Mouse (Mus musculus): ENCODE measurements around the gene Etv6. TPM values are rescaled to one million over a fixed set of nuclear protein-coding genes. Genes with fewer than 3 reads are reported as not detected.

The Etv6 gene
- polyA plus RNA-seq, 1 experiment from 2014 or later, result 2.7 TPM

DNA sequence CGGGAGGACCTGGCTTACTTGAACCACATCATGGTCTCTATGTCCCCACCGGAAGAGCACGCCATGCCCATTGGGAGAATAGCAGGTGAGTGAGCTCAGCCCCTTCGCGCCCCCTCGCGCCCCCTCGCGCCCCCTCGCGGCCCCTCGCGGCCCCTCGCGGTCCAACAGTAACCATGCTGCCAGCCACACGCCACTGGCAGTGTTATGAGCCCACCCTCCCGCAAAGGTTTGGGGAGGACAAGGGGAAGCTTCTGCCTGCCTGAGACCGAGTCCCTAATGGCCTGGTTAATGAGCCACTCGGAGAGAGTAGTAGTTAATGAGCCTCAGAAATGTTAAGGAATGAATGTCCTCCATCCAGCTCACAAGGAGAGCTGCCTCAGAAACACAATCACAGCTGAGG lies 213.2 kb downstream of the Etv6 start:
- Histone ChIP-seq H3K4me1 (ENCODE audit: control insufficient read depth, low read depth, low read length) (no peaks in the 10 kb centered on the region), H3K27ac (ENCODE audit: low read length) (no peak overlapping the region), H3K27me3 (ENCODE audit: control insufficient read depth, insufficient read depth, low read depth, low read length) (no peaks in the 10 kb centered on the region), H3K4me2 (ENCODE audit: low read depth, low read length) (no peak overlapping the region), H3K9me3 (replicated peaks; ENCODE audit: control insufficient read depth, low read length) (no peaks in the 10 kb centered on the region), H3K4me3 (ENCODE audit: low read depth, low read length) (no peak overlapping the region), H3K36me3 (ENCODE audit: control insufficient read depth, insufficient read depth) (no peaks in the 10 kb centered on the region; the same call in 1 of the 2 replicates), H3K9ac (ENCODE audit: low read depth, low read length) (no peak overlapping the region)
- ATAC-seq (ENCODE audit: low read depth), result no peak
- 84% methylated on average over 19 of the region's 19 CpGs for WGBS (ENCODE audit: insufficient replicate concordance)

- Histone ChIP-seq H3K9ac (ENCODE audit: low read depth, low read length) (no peak overlapping the region), H3K36me3 (ENCODE audit: control insufficient read depth, insufficient read depth) (no peaks in the 10 kb centered on the region; the same call in 1 of the 2 replicates), H3K4me3 (ENCODE audit: low read depth, low read length) (no peak overlapping the region), H3K27me3 (ENCODE audit: control insufficient read depth, insufficient read depth, low read depth, low read length) (no peaks in the 10 kb centered on the region), H3K4me2 (ENCODE audit: low read depth, low read length) (no peak overlapping the region), H3K27ac (ENCODE audit: low read length) (no peak overlapping the region), H3K4me1 (ENCODE audit: control insufficient read depth, low read depth, low read length) (no peaks in the 10 kb centered on the region), H3K9me3 (replicated peaks; ENCODE audit: control insufficient read depth, low read length) (no peaks in the 10 kb centered on the region)
- no peak for ATAC-seq (ENCODE audit: low read depth)
- 42% methylated on average over 5 of the region's 5 CpGs for WGBS (ENCODE audit: insufficient replicate concordance)
These were observed 215.3 kb downstream of the Etv6 start for GRCm38 (mm10) chr6:134250764-134251163.

GRCm38 (mm10) chr6:134251364-134251763 lies 215.9 kb downstream of the Etv6 start:
- ATAC-seq (ENCODE audit: low read depth), result no peak
- Histone ChIP-seq H3K27me3 (ENCODE audit: control insufficient read depth, insufficient read depth, low read depth, low read length) (no peaks in the 10 kb centered on the region), H3K36me3 (ENCODE audit: control insufficient read depth, insufficient read depth) (no peaks in the 10 kb centered on the region; the same call in 1 of the 2 replicates), H3K4me1 (ENCODE audit: control insufficient read depth, low read depth, low read length) (no peaks in the 10 kb centered on the region), H3K4me2 (ENCODE audit: low read depth, low read length) (no peak overlapping the region), H3K27ac (ENCODE audit: low read length) (no peak overlapping the region), H3K4me3 (ENCODE audit: low read depth, low read length) (no peak overlapping the region), H3K9me3 (replicated peaks; ENCODE audit: control insufficient read depth, low read length) (no peaks in the 10 kb centered on the region), H3K9ac (ENCODE audit: low read depth, low read length) (no peak overlapping the region)
- 69% methylated on average over 8 of the region's 8 CpGs for whole genome bisulfite sequencing (ENCODE audit: insufficient replicate concordance)

- no peak for ATAC-seq (ENCODE audit: low read depth)
- 65% methylated on average over 8 of the region's 8 CpGs for WGBS (ENCODE audit: insufficient replicate concordance)
- H3K27me3 ChIP-seq (ENCODE audit: control insufficient read depth, insufficient read depth, low read depth, low read length), result no peaks in the 10 kb centered on the region
These were observed 216.7 kb downstream of the Etv6 start for GRCm38 (mm10) chr6:134252081-134252755.

DNA sequence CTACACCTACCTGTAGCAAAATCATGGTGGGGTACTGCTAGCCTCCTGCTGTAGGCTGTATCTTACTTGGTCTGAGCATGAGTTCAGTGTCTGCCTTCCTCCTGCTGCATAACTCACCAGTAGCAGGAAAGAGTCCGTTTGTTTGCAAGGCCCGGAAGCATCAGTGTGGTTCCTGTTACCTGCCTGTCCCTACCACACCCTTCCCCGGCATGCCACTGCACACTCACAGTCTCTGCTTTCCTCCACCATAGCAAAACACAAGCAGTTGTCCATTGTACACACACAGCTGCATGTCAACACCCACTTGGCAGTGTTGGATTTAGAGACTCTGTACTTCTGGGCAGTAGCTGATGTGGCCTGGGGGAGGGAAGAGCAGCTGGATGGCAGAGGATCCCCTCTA lies 220.9 kb downstream of the Etv6 start:
- Histone ChIP-seq H3K9ac (ENCODE audit: low read depth, low read length) (no peak overlapping the region), H3K4me3 (ENCODE audit: low read depth, low read length) (no peak overlapping the region), H3K36me3 (ENCODE audit: control insufficient read depth, insufficient read depth) (peaks cover 2% of the 10 kb centered on the region), H3K27ac (ENCODE audit: low read length) (no peak overlapping the region), H3K27me3 (ENCODE audit: control insufficient read depth, insufficient read depth, low read depth, low read length) (no peaks in the 10 kb centered on the region), H3K9me3 (replicated peaks; ENCODE audit: control insufficient read depth, low read length) (no peaks in the 10 kb centered on the region), H3K4me2 (ENCODE audit: low read depth, low read length) (no peak overlapping the region), H3K4me1 (ENCODE audit: control insufficient read depth, low read depth, low read length) (no peaks in the 10 kb centered on the region)
- ATAC-seq (ENCODE audit: low read depth), result no peak
- WGBS (ENCODE audit: insufficient replicate concordance), result 72% methylated on average over 3 of the region's 3 CpGs

More at GRCm38 (mm10) chr6:134252081-134252755, 216.7 kb downstream of the Etv6 start:
- H3K27ac ChIP-seq (ENCODE audit: low read length), result no peak overlapping the region
- no peak overlapping the region for H3K4me3 ChIP-seq (ENCODE audit: low read depth, low read length)
- H3K36me3 ChIP-seq (ENCODE audit: control insufficient read depth, insufficient read depth), result no peaks in the 10 kb centered on the region; the same call in 1 of the 2 replicates
- H3K9me3 ChIP-seq (replicated peaks; ENCODE audit: control insufficient read depth, low read length), result no peaks in the 10 kb centered on the region
- H3K9ac ChIP-seq (ENCODE audit: low read depth, low read length), result no peak overlapping the region
- H3K4me2 ChIP-seq (ENCODE audit: low read depth, low read length), result no peak overlapping the region
- H3K4me1 ChIP-seq (ENCODE audit: control insufficient read depth, low read depth, low read length), result no peaks in the 10 kb centered on the region

GRCm38 (mm10) chr6:134259913-134260312 lies 224.4 kb downstream of the Etv6 start:
- Histone ChIP-seq H3K9ac (ENCODE audit: low read depth, low read length) (no peak overlapping the region), H3K27me3 (ENCODE audit: control insufficient read depth, insufficient read depth, low read depth, low read length) (no peaks in the 10 kb centered on the region), H3K4me2 (ENCODE audit: low read depth, low read length) (no peak overlapping the region), H3K9me3 (replicated peaks; ENCODE audit: control insufficient read depth, low read length) (no peaks in the 10 kb centered on the region), H3K4me3 (ENCODE audit: low read depth, low read length) (no peak overlapping the region), H3K36me3 (ENCODE audit: control insufficient read depth, insufficient read depth) (peaks cover 2% of the 10 kb centered on the region), H3K4me1 (ENCODE audit: control insufficient read depth, low read depth, low read length) (no peaks in the 10 kb centered on the region; the same call in 1 of the 2 replicates), H3K27ac (ENCODE audit: low read length) (no peak overlapping the region)
- 81% methylated on average over 8 of the region's 8 CpGs for WGBS (ENCODE audit: insufficient replicate concordance)
- no peak for ATAC-seq (ENCODE audit: low read depth)

- H3K27ac ChIP-seq (ENCODE audit: low read length), result no peak overlapping the region
These were observed 226.4 kb downstream of the Etv6 start for GRCm38 (mm10) chr6:134261904-134262303.

DNA sequence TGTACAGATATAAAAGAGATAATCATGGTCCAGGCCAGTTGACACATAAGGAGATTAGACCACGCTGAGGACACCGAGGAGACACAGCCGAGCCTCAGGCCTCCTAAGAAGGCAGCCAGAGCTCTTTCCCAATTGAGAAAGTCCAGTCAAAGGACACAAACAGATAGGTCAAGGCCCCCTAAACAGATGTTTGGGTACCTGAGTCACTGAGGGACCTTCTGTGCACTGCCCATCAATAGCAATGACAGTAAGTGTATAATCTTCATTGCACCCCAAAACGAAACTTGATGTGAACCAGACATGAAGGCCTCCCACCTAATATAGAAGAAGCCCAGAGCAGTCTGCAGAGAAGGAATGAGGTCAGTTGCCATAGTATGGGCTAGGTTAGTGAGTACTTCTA lies 226.9 kb downstream of the Etv6 start:
- Histone ChIP-seq H3K36me3 (ENCODE audit: control insufficient read depth, insufficient read depth) (peaks cover 2% of the 10 kb centered on the region), H3K27ac (ENCODE audit: low read length) (no peak overlapping the region), H3K9ac (ENCODE audit: low read depth, low read length) (no peak overlapping the region), H3K4me2 (ENCODE audit: low read depth, low read length) (no peak overlapping the region), H3K27me3 (ENCODE audit: control insufficient read depth, insufficient read depth, low read depth, low read length) (no peaks in the 10 kb centered on the region), H3K4me3 (ENCODE audit: low read depth, low read length) (no peak overlapping the region), H3K9me3 (replicated peaks; ENCODE audit: control insufficient read depth, low read length) (no peaks in the 10 kb centered on the region), H3K4me1 (ENCODE audit: control insufficient read depth, low read depth, low read length) (no peaks in the 10 kb centered on the region; the same call in 1 of the 2 replicates)
- ATAC-seq (ENCODE audit: low read depth), result no peak
- 63% methylated on average over 4 of the region's 4 CpGs for WGBS (ENCODE audit: insufficient replicate concordance)

More at GRCm38 (mm10) chr6:134261904-134262303, 226.4 kb downstream of the Etv6 start:
- ATAC-seq (ENCODE audit: low read depth), result no peak
- Histone ChIP-seq H3K4me1 (ENCODE audit: control insufficient read depth, low read depth, low read length) (no peaks in the 10 kb centered on the region; the same call in 1 of the 2 replicates), H3K4me3 (ENCODE audit: low read depth, low read length) (no peak overlapping the region), H3K9ac (ENCODE audit: low read depth, low read length) (no peak overlapping the region), H3K27me3 (ENCODE audit: control insufficient read depth, insufficient read depth, low read depth, low read length) (no peaks in the 10 kb centered on the region), H3K36me3 (ENCODE audit: control insufficient read depth, insufficient read depth) (peaks cover 2% of the 10 kb centered on the region), H3K9me3 (replicated peaks; ENCODE audit: control insufficient read depth, low read length) (no peaks in the 10 kb centered on the region), H3K4me2 (ENCODE audit: low read depth, low read length) (no peak overlapping the region)
- 53% methylated on average over 3 of the region's 3 CpGs for WGBS (ENCODE audit: insufficient replicate concordance)

GRCm38 (mm10) chr6:134262911-134263607 lies 227.6 kb downstream of the Etv6 start:
- H3K4me2 ChIP-seq (ENCODE audit: low read depth, low read length), result no peak overlapping the region
- 59% methylated on average over 6 of the region's 6 CpGs for WGBS (ENCODE audit: insufficient replicate concordance)
- peaks cover 2% of the 10 kb centered on the region for H3K36me3 ChIP-seq (ENCODE audit: control insufficient read depth, insufficient read depth)
- no peaks in the 10 kb centered on the region; the same call in 1 of the 2 replicates for H3K4me1 ChIP-seq (ENCODE audit: control insufficient read depth, low read depth, low read length)
- no peak overlapping the region for H3K9ac ChIP-seq (ENCODE audit: low read depth, low read length)
- H3K27ac ChIP-seq (ENCODE audit: low read length), result no peak overlapping the region
- no peaks in the 10 kb centered on the region for H3K9me3 ChIP-seq (replicated peaks; ENCODE audit: control insufficient read depth, low read length)
- ATAC-seq (ENCODE audit: low read depth), result peak; percentile 79
- no peaks in the 10 kb centered on the region for H3K27me3 ChIP-seq (ENCODE audit: control insufficient read depth, insufficient read depth, low read depth, low read length)
- no peak overlapping the region for H3K4me3 ChIP-seq (ENCODE audit: low read depth, low read length)
